Mouse (Mus musculus) forelimb bud, embryonic 11.5 days (tissue): ENCODE data around the gene Hpcal4.
A peak's percentile ranks its signal among the peaks of the same experiment; 100 is the strongest.
"Not testable (repeated sequence)": the region's sequence is repeated elsewhere in the genome, so short reads cannot be mapped to it uniquely, and the experiment has no call there.

Experiments used
- DNase-seq: peaks from one replicate; pipeline ENCODE4 v3.0.0-alpha.2; 2012; ENCODE audit warnings: low read depth, low spot score

Hpcal4 gene

GRCm38 (mm10) chr4:123182328-123183238 lies at the start of gene Hpcal4:
TSS of gene Hpcal4 (plus strand) at chr4:123183227.
- peak; percentile 40 for DNase-seq

- DNase-seq, result no peak
Measured at GRCm38 (mm10) chr4:123137551-123137950, 45.5 kb upstream of the Hpcal4 start.

GRCm38 (mm10) chr4:123139513-123140154 lies 43.4 kb upstream of the Hpcal4 start, which contains the start of gene Ppie:
TSS of gene Ppie (minus strand) at chr4:123139951.
- peak; percentile 90 for DNase-seq

GRCm38 (mm10) chr4:123147446-123148150 lies 35.4 kb upstream of the Hpcal4 start:
- no peak for DNase-seq

GRCm38 (mm10) chr4:123152003-123152402 lies 31.0 kb upstream of the Hpcal4 start:
- DNase-seq, result no peak

GRCm38 (mm10) chr4:123152976-123153375 lies 30.1 kb upstream of the Hpcal4 start:
- DNase-seq, result no peak

- peak; percentile 61 for DNase-seq
Measured at GRCm38 (mm10) chr4:123155004-123155403, 28.0 kb upstream of the Hpcal4 start.

GRCm38 (mm10) chr4:123155427-123155826 lies 27.6 kb upstream of the Hpcal4 start:
- no peak for DNase-seq

- no peak for DNase-seq
Measured at GRCm38 (mm10) chr4:123155840-123156239, 27.2 kb upstream of the Hpcal4 start.

- DNase-seq, result no peak
Measured at GRCm38 (mm10) chr4:123160571-123160970, 22.5 kb upstream of the Hpcal4 start.

- DNase-seq, result not testable (repeated sequence)
Measured at GRCm38 (mm10) chr4:123161251-123161650, 21.8 kb upstream of the Hpcal4 start.

GRCm38 (mm10) chr4:123162305-123162917 lies 20.6 kb upstream of the Hpcal4 start:
- no peak for DNase-seq

GRCm38 (mm10) chr4:123164157-123164556 lies 18.9 kb upstream of the Hpcal4 start:
- no peak for DNase-seq

GRCm38 (mm10) chr4:123171811-123172210 lies 11.2 kb upstream of the Hpcal4 start:
- no peak for DNase-seq

- peak; percentile 86 for DNase-seq
Measured at GRCm38 (mm10) chr4:123183239-123184056, 421 bp downstream of the Hpcal4 start.

GRCm38 (mm10) chr4:123184816-123185215 lies 1.8 kb downstream of the Hpcal4 start:
- no peak for DNase-seq

GRCm38 (mm10) chr4:123192336-123192735 lies 9.3 kb downstream of the Hpcal4 start:
- DNase-seq, result no peak

GRCm38 (mm10) chr4:123193791-123194190 lies 10.8 kb downstream of the Hpcal4 start:
- DNase-seq, result no peak

GRCm38 (mm10) chr4:123196695-123197094 lies 13.7 kb downstream of the Hpcal4 start:
- DNase-seq, result no peak

GRCm38 (mm10) chr4:123200771-123201185 lies 17.8 kb downstream of the Hpcal4 start:
- DNase-seq, result peak; percentile 65
